Mouse (Mus musculus) heart, adult 2 months (tissue): ENCODE measurements around the gene Zfp30. TPM values are rescaled to one million over a fixed set of nuclear protein-coding genes. Genes with fewer than 3 reads are reported as not detected.

Experiments
- DNase-seq, 2 experiments: peaks; one replicate each; pipeline ENCODE4 v3.0.0; 2021
- H3K27ac ChIP-seq: fragments of 200-600 bp; 2 replicates; pipeline ENCODE4 v1.8.1; 2022
- H3K27me3 ChIP-seq: fragments of 200-500 bp; 2 replicates; pipeline ENCODE4 v1.6.1; 2012; ENCODE audit warnings: mild to moderate bottlenecking, low read length, inconsistent platforms, mixed read lengths; ENCODE audit not compliant: control insufficient read depth, insufficient read depth
- H3K36me3 ChIP-seq: fragments of 200-500 bp; 2 replicates; pipeline ENCODE4 v1.6.1; 2012; ENCODE audit warnings: low read length, inconsistent platforms; ENCODE audit not compliant: control insufficient read depth, insufficient read depth
- H3K4me1 ChIP-seq: fragments of 200-500 bp; 2 replicates; pipeline ENCODE4 v1.6.1; 2011; ENCODE audit warnings: low read length; ENCODE audit not compliant: control insufficient read depth, insufficient read depth
- H3K4me3 ChIP-seq: fragments of 200-600 bp; 2 replicates; pipeline ENCODE4 v1.8.1; 2022
- H3K79me2 ChIP-seq: fragments of 200-500 bp; replicated peaks from 2 replicates; pipeline ENCODE4 v1.6.1; 2012; ENCODE audit warnings: mild to moderate bottlenecking, inconsistent platforms, low read length, moderate library complexity, mixed read lengths; ENCODE audit not compliant: control insufficient read depth, insufficient read depth
- H3K9ac ChIP-seq: fragments of 200-500 bp; 2 replicates; pipeline ENCODE4 v1.6.1; 2012; ENCODE audit warnings: low read depth, mild to moderate bottlenecking, control low read depth, inconsistent platforms, low read length, mixed read lengths
- CTCF ChIP-seq: fragments of 200-600 bp; IDR thresholded peaks from 2 replicates; pipeline ENCODE4 v1.8.1; 2022; ENCODE audit warnings: antibody characterized with exemption, mild to moderate bottlenecking, moderate library complexity
- EP300 ChIP-seq: fragments of 200-500 bp; IDR thresholded peaks from 2 replicates; pipeline ENCODE4 v1.6.1; 2011; ENCODE audit warnings: low read depth, low read length, control low read depth; ENCODE audit not compliant: insufficient read depth
- POLR2A ChIP-seq: fragments of 200-500 bp; IDR thresholded peaks from 2 replicates; pipeline ENCODE4 v1.6.1; 2011; ENCODE audit warnings: mild to moderate bottlenecking, low read depth, low read length, control low read depth; ENCODE audit not compliant: insufficient read depth
- WGBS: fragments of 180-500 bp; shearing (Covaris S2); methylation state at CpG from one replicate; pipeline ENCODE4 v1.1.7; 2018; 5-methylcytosine and 5-hydroxymethylcytosine counted together
- intact Hi-C: fragments of 180-260 bp; cut with DNase I; formaldehyde crosslinking; loops from one replicate; pipeline ENCODE4 v1.15.1; 2025
- long read RNA-seq: library from polyadenylated mRNA; stranded (forward); transcript quantifications from one replicate; pipeline ENCODE4 v2.0.0, GENCODE M21; 2021
- polyA plus RNA-seq: library from polyadenylated mRNA; depleted of rRNA; stranded (reverse); fragments of >200 nt; gene quantifications from 2 replicates; pipeline ENCODE4 v1.2.3, GENCODE M21; 2012; rRNA removed
- total RNA-seq, 2 experiments: library from RNA; stranded (reverse); gene quantifications; 2 replicates each; pipeline ENCODE4 v1.2.3; 2021

Gene Zfp30
- 1 to 10 TPM; 3.2 to 5.6 TPM for total RNA-seq
- polyA plus RNA-seq, result 5.0 and 7.6 TPM in 2 replicates
- long read RNA-seq, partial matches to known transcripts, result 0 of 4 reads
- long read RNA-seq, other reads (novel, unspliced or antisense), result 3 of 4 reads

GRCm38 (mm10) chr7:29783871-29784551 is at the start of gene Zfp30:
TSS of gene Zfp30 (plus strand) at chr7:29783998.
- Histone ChIP-seq H3K27ac (peak within 1 kb of the TSS; percentile 78), H3K4me3 (peak within 1 kb of the TSS; percentile 74), H3K9ac (peak within 1 kb of the TSS; percentile 87), H3K4me1 (peaks cover 3% of the 10 kb centered on the region), H3K79me2 (no peaks in the 10 kb centered on the region), H3K36me3 (no peaks in the 10 kb centered on the region), H3K27me3 (no peaks in the 10 kb centered on the region)
- under 1% methylated on average over 45 of the region's 45 CpGs for WGBS
- intact Hi-C loops, result loop anchor here (2.0 kb wide), 1 partner anchor 15 kb away; the partner anchor contains the start of gene Zfp84
- TF ChIP-seq CTCF, result no peak
- TF ChIP-seq EP300, result no peak
- peak; percentile 65 for TF ChIP-seq POLR2A
- peak; percentile 85 to 88 for DNase-seq

GRCm38 (mm10) chr7:29742258-29742657 is 41.5 kb upstream of the Zfp30 start:
- no peak for TF ChIP-seq CTCF
- Histone ChIP-seq H3K9ac (no peak overlapping the region), H3K27me3 (no peaks in the 10 kb centered on the region), H3K36me3 (no peaks in the 10 kb centered on the region), H3K4me1 (no peaks in the 10 kb centered on the region), H3K79me2 (no peaks in the 10 kb centered on the region), H3K27ac (no peak overlapping the region), H3K4me3 (no peak overlapping the region)
- intact Hi-C loops, result no loop called here
- no peak for DNase-seq
- WGBS, result 75% methylated on average over 3 of the region's 3 CpGs

DNA sequence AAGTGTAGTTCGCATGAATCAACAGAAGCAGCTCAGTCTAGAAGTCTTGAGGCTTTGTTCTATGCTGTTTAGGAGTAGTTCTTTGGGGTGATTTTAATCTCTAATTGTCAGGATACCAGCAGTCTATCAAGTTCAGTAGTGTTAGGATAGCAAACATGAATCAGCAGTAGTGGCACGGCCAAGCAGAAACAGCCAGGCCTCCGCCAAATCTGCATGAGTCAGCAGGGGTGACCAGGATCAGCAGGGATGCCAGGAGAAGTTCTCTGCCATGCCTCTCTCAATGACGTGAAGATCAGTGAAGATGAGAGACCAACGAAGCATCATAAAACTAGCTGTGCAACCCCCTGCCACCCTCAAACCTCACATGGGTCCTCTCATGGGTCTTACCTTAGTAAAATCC is 23.3 kb upstream of the Zfp30 start:
- Histone ChIP-seq H3K4me1 (no peaks in the 10 kb centered on the region), H3K27me3 (no peaks in the 10 kb centered on the region), H3K36me3 (no peaks in the 10 kb centered on the region), H3K9ac (no peak overlapping the region), H3K27ac (no peak overlapping the region), H3K4me3 (no peak overlapping the region), H3K79me2 (no peaks in the 10 kb centered on the region)
- DNase-seq, result no peak
- WGBS, result 80% methylated on average over 5 of the region's 5 CpGs
- no peak for TF ChIP-seq CTCF
- no peak for TF ChIP-seq POLR2A
- no peak for TF ChIP-seq EP300
- intact Hi-C loops, result no loop called here

DNA sequence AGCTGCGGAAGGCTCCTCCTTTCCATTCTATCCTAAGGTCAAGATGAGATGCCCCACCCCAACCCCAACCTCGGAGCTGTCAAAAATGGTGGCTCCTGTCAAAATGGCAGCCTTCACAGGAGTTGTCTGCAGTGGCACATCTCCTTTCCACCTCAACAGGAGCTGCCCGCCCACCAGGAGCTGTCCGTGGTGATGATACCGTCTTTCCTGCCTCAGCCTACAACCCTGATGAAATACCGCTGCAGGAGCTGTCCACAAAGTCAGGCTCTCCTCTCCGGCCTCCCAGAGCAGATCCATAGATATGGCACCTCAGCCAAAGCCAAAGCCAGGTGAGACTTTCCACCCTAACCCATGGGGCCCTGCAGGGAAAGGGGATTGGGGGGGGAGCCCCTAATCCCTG is 19.1 kb upstream of the Zfp30 start:
- Histone ChIP-seq H3K27me3 (no peaks in the 10 kb centered on the region), H3K9ac (no peak overlapping the region), H3K36me3 (no peaks in the 10 kb centered on the region; the same call in 1 of the 2 replicates), H3K27ac (no peak overlapping the region), H3K79me2 (no peaks in the 10 kb centered on the region), H3K4me1 (peaks cover 5% of the 10 kb centered on the region), H3K4me3 (no peak overlapping the region)
- DNase-seq, result no peak
- no peak for TF ChIP-seq POLR2A
- TF ChIP-seq EP300, result no peak
- no peak for TF ChIP-seq CTCF
- intact Hi-C loops, result loop anchor here (5.0 kb wide), 2 partner anchors 93 to 143 kb away; partner anchors contain the start of genes Zfp27, Zfp383 and Zfp420
- WGBS, result 82% methylated on average over 7 of the region's 7 CpGs

DNA sequence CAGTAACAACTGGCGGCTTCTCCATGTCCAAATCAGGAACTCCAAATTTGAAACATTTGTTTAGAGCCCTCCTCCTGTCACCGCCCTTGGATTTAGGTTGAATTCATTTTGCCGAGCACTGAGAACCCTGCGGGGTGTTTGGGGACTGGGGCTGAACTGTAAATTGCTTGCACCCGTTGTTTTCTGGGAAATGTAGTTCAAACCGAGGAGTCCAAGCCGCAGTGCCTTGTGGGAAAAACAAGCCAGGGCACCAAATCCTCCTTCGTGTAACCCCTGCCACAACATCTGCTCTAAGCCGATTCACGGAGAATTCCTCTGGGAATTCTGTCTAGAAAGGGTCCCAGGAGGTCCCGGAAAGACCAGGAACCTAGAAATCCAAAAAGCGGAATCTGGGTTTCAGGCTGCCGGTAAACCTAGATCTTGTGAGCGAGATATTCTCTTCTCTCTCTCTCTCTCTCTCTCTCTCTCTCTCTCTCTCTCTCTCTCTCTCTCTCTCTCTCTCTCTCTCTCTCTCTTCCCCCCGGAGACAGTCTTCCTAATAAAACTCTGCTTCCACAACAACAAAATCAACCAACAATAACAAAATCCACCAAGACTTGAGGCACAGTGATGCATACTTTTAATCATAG is 16.6 kb upstream of the Zfp30 start:
- intact Hi-C loops, result loop anchor here (5.0 kb wide), 2 partner anchors 90 to 140 kb away; partner anchors contain the start of genes Zfp27, Zfp383 and Zfp420
- Histone ChIP-seq H3K36me3 (no peaks in the 10 kb centered on the region; the same call in 1 of the 2 replicates), H3K9ac (peak overlapping the region; percentile 55), H3K27ac (peak overlapping the region; percentile 94), H3K4me1 (peaks cover 5% of the 10 kb centered on the region), H3K79me2 (no peaks in the 10 kb centered on the region; the same call in 1 of the 2 replicates), H3K27me3 (no peaks in the 10 kb centered on the region), H3K4me3 (peak overlapping the region; percentile 74)
- WGBS, result 0% methylated on average over 15 of the region's 15 CpGs
- DNase-seq, result peak; percentile 88
- TF ChIP-seq POLR2A, result peak; percentile 66; the same call in 1 of the 2 replicates
- TF ChIP-seq EP300, result no peak
- no peak for TF ChIP-seq CTCF
